11 mouse cellular contexts compared by ENCODE assay signal in the genomic region with DNA sequence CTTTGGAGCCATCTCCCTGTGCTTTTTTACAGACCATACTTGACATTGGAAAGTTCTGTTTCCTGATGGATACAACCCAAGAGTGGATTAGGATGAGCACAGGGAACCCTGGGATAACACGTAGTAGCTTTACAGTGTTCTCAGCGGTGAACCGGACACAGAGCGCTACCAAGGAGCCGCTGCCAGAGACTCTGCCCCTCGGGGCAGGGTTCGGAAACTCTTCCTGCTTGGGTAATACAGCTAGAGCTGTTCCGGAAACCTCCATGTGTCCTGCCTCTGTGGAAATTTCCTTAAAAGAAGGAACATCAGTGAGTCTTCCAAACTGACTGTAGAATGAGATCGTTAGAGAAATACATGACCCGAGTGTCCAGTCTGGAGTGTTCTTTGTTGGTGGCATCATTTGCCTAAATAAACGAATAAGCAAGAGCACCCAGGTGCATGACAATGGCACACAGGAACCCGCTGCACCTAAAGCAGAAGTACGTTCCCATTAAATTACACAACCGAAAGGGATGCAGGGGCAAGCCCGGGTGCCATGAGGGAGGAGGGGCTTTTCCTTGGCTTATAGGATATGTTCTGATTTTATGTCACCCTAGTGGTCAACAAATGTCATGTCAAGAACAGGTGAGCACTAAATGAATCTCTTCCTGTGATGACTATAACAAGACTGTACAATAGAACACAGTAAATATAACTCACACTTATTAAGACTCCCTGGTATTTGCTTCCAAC.
A peak's percentile ranks its signal among the peaks of the same experiment; 100 is the strongest.
DNase-seq lines count a peak whose midpoint lies in the region; ATAC-seq and TF ChIP-seq lines count a peak whose summit lies in the region.
"Had no signal": no experiment of that assay in that cellular context is flagged by ENCODE, and none has a peak within 500 bp of the region (broad histone marks: within the 10 kb centered on the region; RNA-seq: fewer than 3 reads in every experiment).

No protein-coding gene starts in this region.

- peak overlapping the region; percentile 29 for H3K4me2 ChIP-seq in kidney, embryonic 15.5 days
- peak overlapping the region; percentile 10; the same call in 1 of the 2 replicates for H3K4me2 ChIP-seq in midbrain, postnatal 0 days (ENCODE audit: low read depth, low read length, poor library complexity, severe bottlenecking)

- no peaks in the 10 kb centered on the region for H3K4me1 ChIP-seq in kidney, embryonic 15.5 days
- H3K4me1 ChIP-seq in midbrain, postnatal 0 days (ENCODE audit: insufficient read depth, low read length) = no peaks in the 10 kb centered on the region

- H3K36me3 ChIP-seq in kidney, embryonic 15.5 days = no peaks in the 10 kb centered on the region
- H3K36me3 ChIP-seq in midbrain, postnatal 0 days (ENCODE audit: insufficient read depth, low read length) = no peaks in the 10 kb centered on the region
- H3K36me3 ChIP-seq: G1E had no signal

- peak overlapping the region; percentile 5; the same call in 1 of the 2 replicates for H3K4me3 ChIP-seq in kidney, embryonic 15.5 days (replicated peaks)
- H3K4me3 ChIP-seq in midbrain, postnatal 0 days (ENCODE audit: low read depth, low read length) = peak overlapping the region; percentile 11; the same call in 1 of the 2 replicates

- H3K9me3 ChIP-seq in kidney, embryonic 15.5 days (replicated peaks) = no peaks in the 10 kb centered on the region
- no peaks in the 10 kb centered on the region for H3K9me3 ChIP-seq in midbrain, postnatal 0 days (ENCODE audit: low read length)
- H3K9me3 ChIP-seq: G1E had no signal

- no peak overlapping the region for H3K9ac ChIP-seq in kidney, embryonic 15.5 days
- no peak overlapping the region for H3K9ac ChIP-seq in midbrain, postnatal 0 days (replicated peaks; ENCODE audit: low read length, poor library complexity, severe bottlenecking)

- 0 out of 2 replicates have a peak, but pooled peaks have one; percentile 22 for TF ChIP-seq CTCF in midbrain, postnatal 0 days (IDR thresholded peaks at IDR 0.05)

- ATAC-seq in kidney, embryonic 15.5 days (replicated peaks; ENCODE audit: low FRiP score) = no peak
- ATAC-seq in midbrain, postnatal 0 days (ENCODE audit: low FRiP score) = no peak

- no peak overlapping the region for H3K27ac ChIP-seq in kidney, embryonic 15.5 days
- no peak overlapping the region for H3K27ac ChIP-seq in midbrain, postnatal 0 days (ENCODE audit: low read depth, low read length)

- H3K27me3 ChIP-seq in kidney, embryonic 15.5 days = peaks cover 33% of the 10 kb centered on the region
- H3K27me3 ChIP-seq in midbrain, postnatal 0 days (ENCODE audit: insufficient read depth, low read length) = no peaks in the 10 kb centered on the region

- 53% methylated on average over 15 of the region's 15 CpGs for WGBS in kidney, embryonic 15.5 days
- 59% methylated on average over 15 of the region's 15 CpGs for WGBS in midbrain, postnatal 0 days

- peak; percentile 6 for DNase-seq in kidney, adult 18-20 months
- DNase-seq in kidney, postnatal 4 days = no peak
- peak; percentile 42 for DNase-seq in fat pad, adult 2 months (ENCODE audit: extremely low read depth, low read depth, low spot score)
- no peak for DNase-seq in midbrain, postnatal 0 days (ENCODE audit: low spot score)
- DNase-seq in thymus, postnatal 25 days = no peak
- DNase-seq in thymus, postnatal 14 days = no peak
- no peak for DNase-seq in urinary bladder, adult 2 months (ENCODE audit: low spot score)
- DNase-seq: gastrocnemius, postnatal 10 days; lung, postnatal 14 days had no signal

Comparison
In these comparisons a context has a peak if more than half of its experiments do, and no peak if none do; other contexts are left out.
1. DNase-seq: peak in kidney, adult 18-20 months (single experiment) and fat pad, adult 2 months (single experiment); none in kidney, postnatal 4 days (0 of 2), midbrain, postnatal 0 days (single experiment), thymus, postnatal 25 days (single experiment), thymus, postnatal 14 days (single experiment) and urinary bladder, adult 2 months (single experiment).